Mouse (Mus musculus) heart, embryonic 14.5 days (tissue): ENCODE measurements at regions not wholly inside any gene's neighbourhood (a gene's known extent, or its start where the extent isn't known, plus 50 kb on each side); places are given as distances from the start of the nearest gene placed in this dataset.

Experiments used
- ATAC-seq: fragments of 200-750 bp; cut with Nextera tagmentation; 2 replicates; pipeline ENCODE4 v1.8.0; 2017; ENCODE audit warnings: low read depth, moderate TSS enrichment; ENCODE audit not compliant: insufficient number of reproducible peaks, insufficient read depth, low FRiP score
- H3K27ac ChIP-seq, 2 experiments: fragments of 200-500 bp in 1 of 2; fragments of 300-500 bp in 1 of 2; sonication (generic) in 1 of 2; replicated peaks in 1 of 2; 2 replicates each; pipeline ENCODE4 v1.5.1; 2012 to 2014; ENCODE audit warnings: low read depth in 2 of 2, low read length in 2 of 2, control low read depth in 1 of 2, mild to moderate bottlenecking in 1 of 2, mixed read lengths in 1 of 2; ENCODE audit not compliant: control insufficient read depth in 1 of 2, insufficient read depth in 1 of 2
- H3K27me3 ChIP-seq: fragments of 300-500 bp; sonication (generic); 2 replicates; pipeline ENCODE4 v1.6.1; 2014; ENCODE audit warnings: mild to moderate bottlenecking, low read length, control low read depth; ENCODE audit not compliant: control insufficient read depth, insufficient read depth
- H3K36me3 ChIP-seq: fragments of 300-500 bp; sonication (generic); 2 replicates; pipeline ENCODE4 v1.6.1; 2014; ENCODE audit warnings: mild to moderate bottlenecking, control low read depth, low read length, mixed read lengths; ENCODE audit not compliant: control insufficient read depth, insufficient read depth
- H3K4me1 ChIP-seq, 2 experiments: fragments of 200-500 bp in 1 of 2; fragments of 300-500 bp in 1 of 2; sonication (generic) in 1 of 2; 2 replicates each; pipeline ENCODE4 v1.6.1; 2012 to 2014; ENCODE audit warnings: low read length in 2 of 2, control low read depth in 1 of 2, mixed read lengths in 1 of 2; ENCODE audit not compliant: control insufficient read depth in 2 of 2, insufficient read depth in 2 of 2
- H3K4me2 ChIP-seq: fragments of 300-500 bp; sonication (generic); 2 replicates; pipeline ENCODE4 v1.6.1; 2014; ENCODE audit warnings: mild to moderate bottlenecking, low read length
- H3K4me3 ChIP-seq, 2 experiments: fragments of 200-500 bp in 1 of 2; fragments of 300-500 bp in 1 of 2; sonication (generic) in 1 of 2; 2 replicates each; pipeline ENCODE4 v1.5.1; 2012 to 2014; ENCODE audit warnings: low read length in 2 of 2, mild to moderate bottlenecking in 2 of 2, control low read depth in 1 of 2, low read depth in 1 of 2, moderate library complexity in 1 of 2; ENCODE audit not compliant: control insufficient read depth in 1 of 2, insufficient read depth in 1 of 2
- H3K9ac ChIP-seq: fragments of 300-500 bp; sonication (generic); 2 replicates; pipeline ENCODE4 v1.6.1; 2014; ENCODE audit warnings: mild to moderate bottlenecking, low read length
- H3K9me3 ChIP-seq: fragments of 300-500 bp; sonication (generic); 2 replicates; pipeline ENCODE4 v1.6.1; 2016; ENCODE audit warnings: low read length, control low read depth; ENCODE audit not compliant: control insufficient read depth
- WGBS: fragments of 180-500 bp; shearing (Covaris S2); extraction: QIAGEN DNeasy Blood & Tissue Kit; methylation state at CpG from one replicate; pipeline ENCODE4 v1.1.7; 2014; 5-methylcytosine and 5-hydroxymethylcytosine counted together

DNA sequence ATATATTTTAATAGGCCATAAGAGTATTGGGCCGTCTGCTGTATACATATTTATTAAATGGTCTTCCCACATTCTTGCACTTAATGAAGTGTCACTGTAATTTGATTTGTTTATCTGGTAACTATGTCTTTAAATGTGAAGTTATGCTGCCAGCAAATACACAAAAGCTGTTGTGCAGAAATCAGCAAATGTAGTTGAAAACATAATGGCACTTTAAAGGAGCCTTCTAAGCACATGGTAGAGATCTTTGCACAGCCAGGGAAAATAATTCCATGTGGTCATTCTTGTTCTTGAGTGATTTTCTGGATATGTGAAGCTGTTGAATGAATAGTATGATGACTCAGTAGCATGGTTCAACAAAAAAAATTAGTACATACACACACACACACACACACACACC is 164.4 kb upstream of the Meox2 start:
- Histone ChIP-seq H3K36me3 (no peaks in the 10 kb centered on the region), H3K27me3 (no peaks in the 10 kb centered on the region), H3K4me3 (no peak overlapping the region), H3K27ac (no peak overlapping the region), H3K9me3 (no peaks in the 10 kb centered on the region), H3K9ac (no peak overlapping the region), H3K4me2 (no peak overlapping the region), H3K4me1 (0 out of 4 replicates have a peak, but pooled peaks cover 0 to 6% of the 10 kb centered on the region in 2 experiments)
- WGBS = 87% methylated on average over 1 of the region's 1 CpGs
- ATAC-seq = no peak

GRCm38 (mm10) chr12:36945964-36946363 is 162.4 kb upstream of the Meox2 start:
- H3K4me3 ChIP-seq = no peak overlapping the region
- 27% methylated on average over 1 of the region's 1 CpGs for WGBS
- no peaks in the 10 kb centered on the region for H3K36me3 ChIP-seq
- H3K4me1 ChIP-seq = 0 out of 4 replicates have a peak, but pooled peaks cover 0 to 6% of the 10 kb centered on the region in 2 experiments
- H3K9me3 ChIP-seq = no peaks in the 10 kb centered on the region
- H3K9ac ChIP-seq = no peak overlapping the region
- no peaks in the 10 kb centered on the region for H3K27me3 ChIP-seq
- H3K4me2 ChIP-seq = no peak overlapping the region
- peak; percentile 64; the same call in 1 of the 2 replicates for ATAC-seq
- no peak overlapping the region for H3K27ac ChIP-seq

GRCm38 (mm10) chr12:36947902-36948301 is 160.4 kb upstream of the Meox2 start:
- no peak overlapping the region for H3K4me2 ChIP-seq
- H3K4me3 ChIP-seq = no peak overlapping the region
- no peak for ATAC-seq
- H3K27ac ChIP-seq = no peak overlapping the region
- H3K9me3 ChIP-seq = no peaks in the 10 kb centered on the region
- WGBS = 85% methylated on average over 3 of the region's 3 CpGs
- H3K9ac ChIP-seq = no peak overlapping the region
- H3K4me1 ChIP-seq = 0 out of 4 replicates have a peak, but pooled peaks cover 0 to 6% of the 10 kb centered on the region in 2 experiments
- no peaks in the 10 kb centered on the region for H3K27me3 ChIP-seq
- H3K36me3 ChIP-seq = no peaks in the 10 kb centered on the region

- no peak for ATAC-seq
- 76% methylated on average over 2 of the region's 2 CpGs for WGBS
- Histone ChIP-seq H3K27ac (no peak overlapping the region; a peak in 1 of 4 replicates), H3K4me2 (no peak overlapping the region), H3K9ac (no peak overlapping the region), H3K27me3 (no peaks in the 10 kb centered on the region), H3K4me1 (0 out of 4 replicates have a peak, but pooled peaks cover 0 to 6% of the 10 kb centered on the region in 2 experiments), H3K36me3 (no peaks in the 10 kb centered on the region), H3K4me3 (no peak overlapping the region), H3K9me3 (no peaks in the 10 kb centered on the region)
Measured at GRCm38 (mm10) chr12:36949096-36949738, 159.1 kb upstream of the Meox2 start.

DNA sequence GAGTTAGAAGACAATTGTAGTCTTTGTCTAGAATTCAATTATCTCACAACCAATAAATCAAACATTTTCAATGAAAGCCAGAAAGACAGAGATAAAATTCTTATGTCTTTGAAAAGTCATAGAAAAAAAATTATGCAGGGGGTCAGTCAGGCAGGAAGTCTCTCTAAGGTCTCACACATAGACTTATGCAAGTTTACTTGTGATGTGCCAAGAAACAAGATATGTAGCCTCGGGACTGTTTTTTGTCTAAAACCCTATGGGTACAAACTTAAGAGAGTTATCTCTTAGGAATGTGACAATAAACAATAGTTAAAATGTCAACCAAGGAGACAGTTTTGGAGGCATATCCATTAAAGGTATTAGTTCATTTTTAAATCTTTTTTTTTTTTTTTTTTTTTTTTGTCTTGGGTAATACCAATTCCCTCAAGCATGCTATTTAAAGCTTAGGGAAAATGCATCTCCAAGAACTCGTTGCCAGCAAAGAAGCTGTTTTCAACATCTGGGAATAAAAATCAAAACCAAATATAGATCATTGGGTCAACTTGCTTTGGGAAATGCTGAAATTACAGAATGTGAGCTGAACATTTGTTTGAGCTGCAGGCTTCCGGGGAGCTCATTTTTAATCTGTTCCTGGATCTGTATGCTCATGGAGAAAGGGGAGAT is 133.8 kb upstream of the Meox2 start:
- Histone ChIP-seq H3K9ac (no peak overlapping the region), H3K4me1 (no peaks in the 10 kb centered on the region), H3K27me3 (no peaks in the 10 kb centered on the region), H3K4me2 (no peak overlapping the region), H3K9me3 (no peaks in the 10 kb centered on the region), H3K4me3 (no peak overlapping the region), H3K36me3 (no peaks in the 10 kb centered on the region), H3K27ac (no peak overlapping the region)
- WGBS = 68% methylated on average over 3 of the region's 3 CpGs
- no peak for ATAC-seq

- no peaks in the 10 kb centered on the region for H3K36me3 ChIP-seq
- no peak overlapping the region for H3K27ac ChIP-seq
- H3K9me3 ChIP-seq = no peaks in the 10 kb centered on the region
- ATAC-seq = no peak
- no peaks in the 10 kb centered on the region for H3K4me1 ChIP-seq
- WGBS = 50% methylated on average over 3 of the region's 3 CpGs
- H3K9ac ChIP-seq = no peak overlapping the region
- H3K4me3 ChIP-seq = no peak overlapping the region
- H3K4me2 ChIP-seq = no peak overlapping the region
- H3K27me3 ChIP-seq = no peaks in the 10 kb centered on the region
Measured at GRCm38 (mm10) chr12:36977141-36977540, 131.2 kb upstream of the Meox2 start.

- Histone ChIP-seq H3K27ac (no peak overlapping the region), H3K9ac (no peak overlapping the region), H3K36me3 (no peaks in the 10 kb centered on the region), H3K4me1 (no peaks in the 10 kb centered on the region), H3K27me3 (no peaks in the 10 kb centered on the region), H3K4me2 (no peak overlapping the region), H3K9me3 (no peaks in the 10 kb centered on the region), H3K4me3 (no peak overlapping the region)
- WGBS = 66% methylated on average over 4 of the region's 4 CpGs
- ATAC-seq = no peak
Measured at GRCm38 (mm10) chr12:36991135-36991534, 117.2 kb upstream of the Meox2 start.
